Mouse (Mus musculus) splenic B cell, adult 2 months (primary cell): Measurements from ENCODE around the gene Cdip1.
"Not testable (repeated sequence)": the region's sequence is repeated elsewhere in the genome, so short reads cannot be mapped to it uniquely, and the experiment has no call there.

Experiments
- DNase-seq: peaks from one replicate; pipeline ENCODE4 v3.0.0-alpha.2; 2011; ENCODE audit warnings: low read depth, low spot score
- H3K27me3 ChIP-seq: 2 replicates; pipeline ENCODE4 v1.6.1; 2012; ENCODE audit warnings: mild to moderate bottlenecking, low read length, moderate library complexity, mixed read lengths; ENCODE audit not compliant: control insufficient read depth, poor library complexity, insufficient read depth, severe bottlenecking
- H3K36me3 ChIP-seq: 2 replicates; pipeline ENCODE4 v1.6.1; 2012; ENCODE audit warnings: mild to moderate bottlenecking, low read length, moderate library complexity, mixed read lengths; ENCODE audit not compliant: control insufficient read depth, poor library complexity, insufficient read depth, severe bottlenecking

The Cdip1 gene

GRCm38 (mm10) chr16:4785706-4786105, 4.4 kb downstream of the Cdip1 start:
- no peak for DNase-seq
- H3K36me3 ChIP-seq, result no peaks in the 10 kb centered on the region
- no peaks in the 10 kb centered on the region for H3K27me3 ChIP-seq

GRCm38 (mm10) chr16:4782515-4782914, 7.6 kb downstream of the Cdip1 start:
- peak; percentile 33 for DNase-seq
- H3K27me3 ChIP-seq, result no peaks in the 10 kb centered on the region
- H3K36me3 ChIP-seq, result no peaks in the 10 kb centered on the region

GRCm38 (mm10) chr16:4781524-4782196, 8.4 kb downstream of the Cdip1 start:
- no peak for DNase-seq

GRCm38 (mm10) chr16:4778940-4779339, 11.2 kb downstream of the Cdip1 start:
- Histone ChIP-seq H3K36me3 (no peaks in the 10 kb centered on the region), H3K27me3 (no peaks in the 10 kb centered on the region)
- no peak for DNase-seq

More at GRCm38 (mm10) chr16:4781524-4782196, 8.4 kb downstream of the Cdip1 start:
- H3K36me3 ChIP-seq, result no peaks in the 10 kb centered on the region
- H3K27me3 ChIP-seq, result no peaks in the 10 kb centered on the region

- Histone ChIP-seq H3K27me3 (no peaks in the 10 kb centered on the region), H3K36me3 (no peaks in the 10 kb centered on the region)
- no peak for DNase-seq
Observed at GRCm38 (mm10) chr16:4777905-4778609, 12.0 kb downstream of the Cdip1 start.

GRCm38 (mm10) chr16:4777171-4777904, 12.8 kb downstream of the Cdip1 start:
- no peak for DNase-seq
- no peaks in the 10 kb centered on the region for H3K27me3 ChIP-seq
- H3K36me3 ChIP-seq, result no peaks in the 10 kb centered on the region

- peaks cover 2% of the 10 kb centered on the region for H3K36me3 ChIP-seq
- DNase-seq, result no peak
Observed at GRCm38 (mm10) chr16:4773289-4773970, 16.7 kb downstream of the Cdip1 start.

GRCm38 (mm10) chr16:4768719-4769118, 21.4 kb downstream of the Cdip1 start:
- DNase-seq, result no peak
- H3K36me3 ChIP-seq, result peaks cover 12% of the 10 kb centered on the region
- H3K27me3 ChIP-seq, result no peaks in the 10 kb centered on the region

More at GRCm38 (mm10) chr16:4773289-4773970, 16.7 kb downstream of the Cdip1 start:
- H3K27me3 ChIP-seq, result no peaks in the 10 kb centered on the region

GRCm38 (mm10) chr16:4767012-4767790, 22.9 kb downstream of the Cdip1 start:
- no peak for DNase-seq
- no peaks in the 10 kb centered on the region for H3K27me3 ChIP-seq
- peaks cover 16% of the 10 kb centered on the region for H3K36me3 ChIP-seq

- peaks cover 16% of the 10 kb centered on the region for H3K36me3 ChIP-seq
- no peaks in the 10 kb centered on the region for H3K27me3 ChIP-seq
- no peak for DNase-seq
Observed at GRCm38 (mm10) chr16:4765852-4766251, 24.2 kb downstream of the Cdip1 start.

- DNase-seq, result peak; percentile 62
- H3K27me3 ChIP-seq, result no peaks in the 10 kb centered on the region
- peaks cover 13% of the 10 kb centered on the region; the same call in 1 of the 2 replicates for H3K36me3 ChIP-seq
Observed at GRCm38 (mm10) chr16:4763276-4763675, 26.8 kb downstream of the Cdip1 start.

- peaks cover 11% of the 10 kb centered on the region; the same call in 1 of the 2 replicates for H3K36me3 ChIP-seq
- no peaks in the 10 kb centered on the region for H3K27me3 ChIP-seq
- no peak for DNase-seq
Observed at GRCm38 (mm10) chr16:4762437-4762836, 27.7 kb downstream of the Cdip1 start.

- H3K27me3 ChIP-seq, H3K36me3 ChIP-seq: not testable (repeated sequence)
- DNase-seq, result peak; percentile 37
Observed at GRCm38 (mm10) chr16:4756660-4757335, 33.3 kb downstream of the Cdip1 start.
